Mouse (Mus musculus): ENCODE measurements around the gene Rexo5.

Rexo5 gene

GRCm38 (mm10) chr7:119793586-119794250 is at the start of gene Rexo5, which contains the start of gene Eri2:
Gene Rexo5, plus strand, starts transcription at chr7:119794006.
Gene Eri2, minus strand, starts transcription at chr7:119794058.
- DNase-seq (ENCODE audit: low spot score) = peak; percentile 78

DNA sequence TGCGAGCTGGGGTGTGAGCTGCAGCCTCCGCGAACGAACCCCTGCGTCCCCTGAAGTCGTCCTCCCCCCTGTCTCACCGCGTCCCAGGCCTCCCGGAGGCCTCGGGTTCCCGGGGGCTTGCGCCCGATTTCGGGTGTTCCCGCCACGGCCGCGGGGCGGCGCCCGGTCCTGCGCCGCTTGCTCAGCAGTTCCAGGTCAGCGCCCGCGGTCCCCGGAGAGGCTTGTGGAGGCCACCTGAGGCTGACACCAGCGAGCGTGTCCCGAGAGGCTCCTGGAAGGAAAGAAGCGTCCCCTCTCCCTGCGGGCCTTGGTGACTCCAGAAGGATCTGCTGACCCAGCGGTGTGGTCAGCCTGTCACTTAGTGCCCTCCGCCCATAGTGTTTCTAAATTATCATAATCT is 49.5 kb upstream of the Rexo5 start:
- no peak for DNase-seq (ENCODE audit: low spot score)

DNA sequence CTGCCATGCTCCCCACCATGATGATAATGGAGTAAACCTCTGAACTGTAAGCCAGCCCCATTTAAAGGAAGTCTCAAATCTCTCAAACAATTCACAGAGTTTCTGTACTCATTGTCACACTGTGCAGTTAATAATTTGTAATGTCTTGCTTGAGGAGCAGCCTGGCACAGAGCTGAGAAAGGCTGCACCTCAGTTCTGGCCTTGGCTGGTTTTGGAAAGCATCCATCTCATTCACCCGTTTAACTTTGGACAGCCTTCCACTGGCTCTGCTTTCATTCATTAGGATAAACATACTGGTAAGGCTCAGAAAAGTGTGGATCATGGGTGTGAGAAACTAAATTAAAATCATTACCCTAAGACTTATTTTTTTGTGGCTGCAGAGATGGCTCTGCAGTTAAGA is 47.9 kb upstream of the Rexo5 start:
- no peak for DNase-seq (ENCODE audit: low spot score)

- no peak for DNase-seq (ENCODE audit: low spot score)
Observed at GRCm38 (mm10) chr7:119748761-119749160, 45.0 kb upstream of the Rexo5 start.

GRCm38 (mm10) chr7:119749942-119750341 is 43.9 kb upstream of the Rexo5 start:
- no peak for DNase-seq (ENCODE audit: low spot score)

GRCm38 (mm10) chr7:119753696-119754095 is 40.1 kb upstream of the Rexo5 start:
- no peak for DNase-seq (ENCODE audit: low spot score)

DNA sequence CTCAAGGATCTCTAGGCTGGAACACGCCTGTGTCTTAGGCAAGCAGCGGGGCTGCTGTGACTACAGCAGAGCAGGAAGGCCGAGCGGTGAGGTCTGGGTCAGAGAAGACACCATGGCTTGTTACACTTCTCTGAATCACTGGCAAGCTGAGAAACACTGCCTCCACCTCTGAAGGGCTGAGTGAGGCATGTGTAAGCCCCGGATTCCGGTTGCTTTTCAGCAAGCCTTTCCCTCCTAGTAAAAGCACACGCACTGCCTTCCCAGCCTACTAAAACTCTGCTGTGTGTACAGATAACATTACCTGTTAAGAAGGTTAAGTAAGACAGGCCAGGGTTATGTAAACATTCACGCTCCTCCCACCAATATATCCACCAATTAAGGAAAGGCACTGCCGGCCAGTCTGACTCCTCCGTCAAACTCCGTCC is 33.3 kb upstream of the Rexo5 start, which contains the start of gene Acsm3:
Acsm3 (plus strand) TSS at position 397 of the 425 bp plus-strand sequence.
- DNase-seq (ENCODE audit: low spot score) = no peak

- DNase-seq (ENCODE audit: low spot score) = no peak
Observed at GRCm38 (mm10) chr7:119762166-119762697, 31.6 kb upstream of the Rexo5 start.

DNA sequence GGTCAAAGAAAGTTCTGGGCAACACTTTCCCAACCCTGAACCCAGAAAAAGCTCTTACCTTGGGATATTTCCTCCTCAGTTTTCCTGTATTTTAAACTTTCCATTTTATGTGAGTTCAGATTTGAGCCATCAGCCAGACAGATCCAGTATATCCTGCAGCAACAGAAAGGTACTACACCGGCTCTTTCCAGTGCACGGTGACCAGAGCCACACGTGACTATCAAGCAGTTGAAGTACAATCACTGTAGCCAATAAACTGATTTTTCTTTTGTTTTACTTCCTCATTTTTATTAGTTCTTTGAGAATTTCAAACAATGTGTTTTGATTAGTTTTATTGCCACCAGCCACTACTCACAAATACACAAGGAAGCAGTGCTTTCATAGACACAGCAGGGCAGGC is 29.4 kb upstream of the Rexo5 start:
- DNase-seq (ENCODE audit: low spot score) = no peak

DNA sequence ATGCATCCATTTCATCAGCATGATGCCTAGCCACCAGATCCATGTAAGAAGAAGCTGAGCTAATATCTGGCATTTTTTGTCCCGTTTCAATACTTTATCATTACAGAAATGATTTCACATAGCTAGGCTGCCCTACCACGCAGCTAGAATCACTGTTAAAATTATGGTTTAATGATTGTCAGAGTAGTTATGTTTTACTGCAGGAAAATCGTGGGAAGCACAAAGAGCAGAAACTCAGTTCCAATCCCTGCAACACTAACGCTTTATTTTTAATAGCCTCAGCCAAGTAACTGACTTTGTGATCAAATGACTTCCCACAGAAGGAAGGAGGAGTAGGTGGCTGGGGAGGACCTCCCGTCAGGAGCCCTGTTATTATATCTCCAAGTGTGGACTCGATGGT is 26.8 kb upstream of the Rexo5 start:
- DNase-seq (ENCODE audit: low spot score) = no peak

DNA sequence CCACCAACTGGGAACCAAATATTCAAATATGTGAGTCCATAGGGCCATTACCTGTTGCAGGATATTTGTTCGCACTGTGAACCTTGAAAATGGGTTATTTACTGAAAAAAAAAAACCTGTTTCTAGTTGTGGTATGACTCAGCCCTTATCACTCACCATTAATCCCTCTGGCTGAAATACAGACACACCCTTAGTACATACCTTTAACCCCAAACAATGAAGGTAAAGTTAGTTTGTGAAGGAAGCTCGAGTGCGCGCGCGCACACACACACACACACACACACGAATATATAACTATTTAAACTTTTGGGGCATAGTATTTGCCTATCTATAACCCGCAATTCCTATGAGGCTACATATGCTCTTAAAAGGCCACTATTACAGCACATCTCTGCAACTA is 23.9 kb upstream of the Rexo5 start:
- DNase-seq (ENCODE audit: low spot score) = no peak

DNA sequence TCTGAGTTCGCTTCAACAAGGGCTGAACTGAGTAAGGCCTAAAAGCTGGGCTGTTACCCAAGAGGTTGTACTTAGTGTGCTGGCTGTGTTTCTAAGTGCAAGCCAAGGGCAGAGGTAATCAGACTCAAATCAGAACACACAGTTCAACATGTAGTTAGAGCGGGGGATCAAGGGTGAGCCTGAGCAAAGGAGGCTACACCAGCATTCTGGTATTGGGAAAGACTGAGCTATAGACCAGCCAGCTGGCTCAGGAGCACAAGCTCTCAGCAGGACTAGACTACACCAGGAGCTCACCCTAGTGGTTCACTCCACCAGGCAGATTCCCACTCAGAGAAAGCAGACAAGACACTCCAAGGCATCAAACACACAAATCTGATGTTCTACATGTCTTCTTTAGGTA is 10.4 kb upstream of the Rexo5 start:
- no peak for DNase-seq (ENCODE audit: low spot score)

- no peak for DNase-seq (ENCODE audit: low spot score)
Observed at GRCm38 (mm10) chr7:119784908-119785307, 8.9 kb upstream of the Rexo5 start.

GRCm38 (mm10) chr7:119789024-119789423 is 4.8 kb upstream of the Rexo5 start:
- no peak for DNase-seq (ENCODE audit: low spot score)

- DNase-seq (ENCODE audit: low spot score) = no peak
Observed at GRCm38 (mm10) chr7:119794251-119794638, 439 bp downstream of the Rexo5 start.

GRCm38 (mm10) chr7:119795311-119795710 is 1.5 kb downstream of the Rexo5 start:
- no peak for DNase-seq (ENCODE audit: low spot score)

DNA sequence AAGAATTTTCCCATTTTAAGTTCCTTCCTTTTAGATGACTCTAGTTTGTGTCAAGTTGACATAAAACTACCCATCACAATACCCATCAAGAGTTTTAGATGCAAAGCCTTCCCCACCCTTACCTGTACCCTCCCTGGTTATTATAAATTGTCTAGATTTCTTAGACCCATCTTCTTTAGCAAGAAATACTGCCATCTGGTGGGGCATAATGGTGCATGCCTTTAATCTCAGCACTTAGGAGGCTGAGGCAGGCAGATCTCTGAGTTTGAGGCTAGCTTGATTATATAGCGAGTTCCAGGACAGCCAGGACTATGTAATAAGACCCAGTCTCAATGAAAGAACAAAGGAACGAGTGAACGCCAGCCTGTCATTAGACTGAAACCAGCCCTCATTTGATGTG is 6.7 kb downstream of the Rexo5 start:
- no peak for DNase-seq (ENCODE audit: low spot score)

- DNase-seq (ENCODE audit: low spot score) = no peak
Observed at GRCm38 (mm10) chr7:119800991-119801390, 7.2 kb downstream of the Rexo5 start.

GRCm38 (mm10) chr7:119807396-119807795 is 13.6 kb downstream of the Rexo5 start:
- DNase-seq (ENCODE audit: low spot score) = no peak

- no peak for DNase-seq (ENCODE audit: low spot score)
Observed at GRCm38 (mm10) chr7:119808723-119809122, 14.9 kb downstream of the Rexo5 start.

DNA sequence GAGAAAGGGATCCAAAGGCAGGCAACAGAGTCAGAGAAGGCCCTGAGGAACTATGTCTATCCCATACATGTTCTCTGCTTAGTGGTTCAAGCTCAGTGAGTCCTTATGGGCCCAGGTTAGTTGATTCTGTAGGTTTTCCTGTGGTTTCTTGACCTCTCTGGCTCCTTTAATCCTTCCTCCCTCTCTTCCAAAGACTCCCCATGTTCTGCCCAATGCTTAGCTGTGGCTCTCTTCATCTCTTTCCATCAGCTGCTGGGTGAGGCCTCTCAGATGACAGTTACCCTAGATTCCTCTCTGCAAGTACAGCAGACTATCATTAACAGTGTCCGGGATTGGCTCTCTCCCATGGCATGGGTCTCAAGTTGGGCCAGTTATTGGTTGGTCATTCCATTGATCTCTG is 41.6 kb downstream of the Rexo5 start:
- DNase-seq (ENCODE audit: low spot score) = no peak

- DNase-seq (ENCODE audit: low spot score) = no peak
Observed at GRCm38 (mm10) chr7:119835996-119836777, 42.4 kb downstream of the Rexo5 start.

DNA sequence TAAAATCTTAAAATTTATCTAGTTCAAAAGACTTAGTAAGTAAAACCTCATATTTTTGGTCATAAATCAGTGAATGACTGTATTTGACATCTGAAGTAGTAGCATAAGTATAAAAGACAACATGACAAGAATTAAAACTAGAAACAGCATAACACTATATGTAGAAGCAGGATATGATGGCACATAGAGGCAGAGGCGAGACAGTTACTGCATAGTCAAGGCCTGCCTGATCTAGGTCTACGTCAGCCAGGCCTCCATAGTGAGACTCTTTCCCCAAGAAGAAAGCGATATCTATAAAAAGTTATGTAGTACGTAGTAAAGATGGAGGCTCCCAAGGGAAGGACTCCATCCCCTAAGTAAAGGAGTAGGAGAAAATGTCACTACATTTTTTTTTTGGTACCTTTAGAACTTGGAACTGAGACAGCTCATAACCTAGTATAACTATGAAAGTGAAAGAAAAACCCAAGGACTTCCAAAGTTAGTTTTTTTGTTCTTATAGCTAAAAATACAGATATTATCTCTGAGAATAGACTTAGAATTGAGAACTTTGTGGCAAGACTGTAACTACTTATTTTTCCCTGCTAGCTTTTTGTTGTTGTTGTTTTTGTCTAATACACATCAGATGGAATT is 48.1 kb downstream of the Rexo5 start:
- DNase-seq (ENCODE audit: low spot score) = no peak

All from ovary, postnatal 10 days (tissue).